Mouse (Mus musculus) heart, postnatal 36 days (tissue): ENCODE results near the gene Ell3. TPM values are rescaled to one million over a fixed set of nuclear protein-coding genes. Genes with fewer than 3 reads are reported as not detected.

Experiments used
- DNase-seq, 2 experiments: peaks; one replicate each; pipeline ENCODE4 v3.0.0; 2021 to 2022
- intact Hi-C: fragments of 180-260 bp; cut with DNase I; formaldehyde crosslinking; loops from one replicate; pipeline ENCODE4 v1.15.1; 2025
- total RNA-seq, 2 experiments: library from RNA; stranded (reverse); gene quantifications; 2 replicates each; pipeline ENCODE4 v1.2.3; 2021

The Ell3 gene
- total RNA-seq, 2 experiments from 2014 or later: not detected

DNA sequence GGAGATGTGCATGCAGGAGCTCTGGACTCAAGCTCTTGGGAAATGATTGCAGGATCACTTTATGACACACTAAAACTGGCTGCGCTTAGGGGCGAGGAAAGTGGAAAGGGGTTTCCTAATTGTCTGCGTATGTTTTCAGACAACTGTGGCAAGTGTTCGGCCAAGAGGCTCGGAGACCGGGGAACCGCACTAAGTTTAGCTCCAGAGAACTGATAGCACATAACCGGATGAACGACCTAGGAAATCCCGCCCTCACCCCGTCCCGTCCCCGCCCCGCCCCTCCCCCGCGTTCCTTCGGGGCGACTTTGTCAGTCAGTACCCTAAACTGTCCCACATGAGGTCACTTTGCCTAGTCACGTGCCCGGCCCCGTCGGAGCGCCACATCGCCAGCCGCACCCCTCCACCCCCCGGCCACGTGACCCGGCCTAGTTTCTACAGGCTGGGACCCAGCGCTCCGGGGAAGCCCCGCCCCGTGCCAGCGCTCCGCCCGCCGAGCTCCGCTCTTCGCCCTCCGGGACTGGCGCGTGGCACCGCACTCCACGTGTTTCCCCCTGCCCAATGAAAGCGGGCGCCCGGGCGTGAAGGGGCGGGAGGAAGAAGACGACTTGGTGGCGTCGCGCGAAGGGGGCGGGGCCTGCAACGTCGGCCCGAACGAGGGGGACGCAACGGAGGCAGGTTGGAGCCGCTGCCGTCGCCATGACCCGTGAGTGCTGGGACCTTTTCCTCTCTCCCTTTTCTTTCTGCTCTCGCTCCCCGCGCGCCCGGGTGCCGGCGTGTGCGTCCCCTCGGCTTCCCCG, 4.9 kb upstream of the Ell3 start, which contains the start of gene Serf2:
Gene Serf2, plus strand, starts transcription at position 457 of the 797 bp plus-strand sequence.
- DNase-seq: peak; percentile 99
- intact Hi-C loops: loop anchor here (5.0 kb wide), 1 partner anchor 37 kb away; the partner anchor contains the start of genes Catsper2 and Pdia3

DNA sequence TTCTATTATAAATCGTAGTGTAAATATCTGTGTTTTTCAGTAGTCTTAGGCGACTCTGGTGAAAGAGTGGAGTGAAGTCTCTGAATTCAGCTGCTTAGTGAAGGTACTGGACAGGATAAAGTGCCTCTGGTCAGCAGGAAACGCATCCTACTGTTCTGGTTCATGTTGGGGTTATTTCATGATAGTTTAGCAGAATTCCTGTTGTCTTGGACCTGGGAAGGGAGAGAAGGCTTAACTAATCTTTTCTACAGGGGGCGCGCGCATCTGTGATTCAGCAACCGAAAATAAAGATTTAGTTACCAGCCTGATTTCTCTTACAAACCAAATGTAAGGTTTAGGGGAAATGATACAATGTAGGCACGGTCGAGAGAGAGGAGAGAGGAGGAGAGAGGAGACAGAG, 4.1 kb upstream of the Ell3 start:
- intact Hi-C loops: loop anchor here (5.0 kb wide), 1 partner anchor 36 kb away; the partner anchor contains the start of genes Catsper2 and Pdia3
- peak; percentile 41 to 59 for DNase-seq

DNA sequence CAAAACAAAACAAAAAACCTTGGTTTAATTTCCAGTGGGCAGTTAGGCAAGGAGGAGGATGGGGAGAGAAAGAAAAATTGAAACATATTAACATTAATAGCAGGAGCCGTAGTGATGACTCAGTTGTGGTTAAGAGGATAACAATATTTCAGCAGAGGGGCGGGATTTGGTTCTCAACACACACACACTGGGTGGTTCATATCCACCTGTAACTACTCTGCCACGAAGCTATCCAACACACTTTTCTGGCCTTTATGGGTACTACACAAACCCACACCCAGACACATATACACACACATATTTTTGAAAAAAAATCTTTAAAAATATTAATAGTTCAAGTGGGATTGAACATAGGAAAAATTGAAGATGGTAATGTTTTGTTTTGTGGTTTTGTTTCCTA, 2.9 kb upstream of the Ell3 start:
- intact Hi-C loops: loop anchor here (5.0 kb wide), 1 partner anchor 35 kb away; the partner anchor contains the start of genes Catsper2 and Pdia3
- DNase-seq: no peak

DNA sequence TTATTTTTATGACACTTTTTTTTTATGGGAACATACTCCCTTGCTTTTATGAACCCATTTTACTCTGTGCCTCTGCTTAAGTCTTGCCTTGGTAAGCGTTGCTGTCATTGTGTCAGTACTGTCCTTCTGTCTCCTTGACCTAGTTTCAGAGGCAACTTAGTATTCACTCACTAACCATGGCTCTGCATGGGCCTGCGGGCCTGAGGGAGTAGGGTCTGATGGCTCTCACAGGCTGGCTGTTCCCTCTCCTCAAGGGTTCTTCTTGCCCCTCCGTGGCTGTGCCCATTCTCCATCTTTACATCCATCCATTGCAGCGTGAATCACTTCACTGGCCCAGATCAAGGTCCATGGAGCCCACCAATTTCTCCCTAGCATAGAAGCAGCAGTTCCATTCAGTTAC, 2.4 kb upstream of the Ell3 start:
- intact Hi-C loops: loop anchor here (5.0 kb wide), 1 partner anchor 34 kb away; the partner anchor contains the start of genes Catsper2 and Pdia3
- DNase-seq: no peak

DNA sequence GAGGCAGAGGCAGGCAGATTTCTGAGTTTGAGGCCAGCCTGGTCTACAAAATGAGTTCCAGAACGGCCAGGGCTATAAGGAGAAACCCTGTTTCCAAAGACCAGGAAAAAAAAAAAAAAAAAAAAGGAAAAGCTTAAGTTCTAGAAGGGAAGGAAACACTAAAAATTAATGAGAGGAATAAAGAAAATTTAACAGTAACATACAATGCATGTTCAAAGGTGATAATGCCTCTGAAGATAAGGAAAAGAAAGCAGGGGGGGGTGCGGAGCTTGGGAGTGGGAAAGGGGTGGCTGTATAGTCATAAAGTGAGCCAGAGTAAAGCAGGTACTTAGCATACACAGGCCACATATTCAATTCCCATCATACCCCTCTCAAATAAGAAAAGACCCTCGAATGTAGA, 1.0 kb upstream of the Ell3 start:
- intact Hi-C loops: loop anchor here (5.0 kb wide), 1 partner anchor 33 kb away; the partner anchor contains the start of genes Catsper2 and Pdia3
- no peak for DNase-seq

DNA sequence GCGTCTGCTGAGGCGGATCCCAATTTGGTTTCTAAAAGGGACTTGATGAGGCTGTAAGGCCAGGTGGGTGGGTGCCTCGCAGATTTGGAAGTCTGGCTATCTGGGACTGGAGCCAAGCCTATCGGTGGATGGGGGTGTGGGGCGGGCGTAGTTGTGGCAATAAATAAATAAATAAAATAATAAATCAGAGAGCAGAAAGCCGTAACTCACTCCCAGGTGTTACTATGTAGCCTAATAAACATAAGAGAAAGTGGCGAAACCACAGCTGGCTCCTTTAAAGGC, 1.1 kb downstream of the Ell3 start:
- intact Hi-C loops: no loop called here
- no peak for DNase-seq

DNA sequence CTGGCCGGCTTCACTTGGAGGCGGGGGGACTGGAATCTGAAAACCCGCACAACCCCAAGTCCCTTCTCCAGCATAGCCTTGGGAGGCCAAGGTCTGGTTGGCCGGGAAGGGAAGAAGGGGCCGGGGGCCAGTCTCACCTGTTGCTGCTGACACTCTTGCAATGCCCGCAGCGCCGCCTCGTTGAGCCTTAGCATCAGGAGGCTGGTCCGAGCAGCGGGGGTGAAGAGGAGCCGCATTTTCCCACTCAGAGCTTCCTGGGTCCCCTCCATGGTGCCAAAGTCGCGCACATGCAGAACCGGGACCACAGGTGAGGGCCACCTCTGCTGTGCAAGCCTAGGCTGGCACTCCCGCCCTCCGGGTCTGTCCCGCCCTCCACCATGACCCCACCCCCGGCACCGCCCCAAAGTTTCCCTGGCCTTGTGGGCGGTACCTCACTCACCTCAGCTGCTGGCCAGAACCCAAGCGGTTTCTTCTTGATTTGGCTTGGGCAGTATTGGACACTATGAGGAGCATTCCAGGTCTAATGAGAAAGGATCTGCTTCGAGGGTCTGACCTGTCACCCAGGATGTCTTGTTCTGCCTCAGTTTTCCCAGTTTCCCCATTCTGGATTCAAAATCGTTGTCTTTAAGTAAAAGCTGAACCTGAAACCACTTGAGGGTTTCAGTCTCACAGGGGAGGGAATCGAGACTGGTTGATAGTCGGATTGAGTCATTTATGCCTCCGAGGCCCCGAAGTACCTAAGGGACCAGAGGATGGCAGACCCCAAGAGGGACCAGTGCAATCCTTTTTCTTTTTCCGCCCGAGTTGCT, 1.6 kb downstream of the Ell3 start:
- intact Hi-C loops: no loop called here
- peak; percentile 69 to 74 for DNase-seq

DNA sequence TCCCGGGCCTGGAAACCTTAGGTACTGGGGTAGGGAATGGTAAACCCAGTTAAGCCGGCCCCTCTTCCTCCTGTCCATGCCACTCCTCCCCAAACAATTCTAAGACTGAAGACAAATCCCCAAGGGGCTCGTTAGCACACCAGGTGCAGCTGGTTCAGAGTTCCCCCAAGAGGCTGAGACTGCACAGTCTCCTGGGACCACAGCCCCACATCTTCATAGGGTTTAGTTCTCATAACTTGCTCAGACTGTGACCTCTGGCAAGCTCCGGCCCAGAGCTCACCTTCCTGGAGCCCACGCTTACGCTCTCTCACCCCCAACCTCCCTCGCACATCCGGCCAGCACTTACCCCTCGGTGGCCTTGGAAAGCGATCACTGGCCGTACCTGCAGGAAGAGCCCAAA, 2.3 kb downstream of the Ell3 start:
- intact Hi-C loops: no loop called here
- no peak for DNase-seq

DNA sequence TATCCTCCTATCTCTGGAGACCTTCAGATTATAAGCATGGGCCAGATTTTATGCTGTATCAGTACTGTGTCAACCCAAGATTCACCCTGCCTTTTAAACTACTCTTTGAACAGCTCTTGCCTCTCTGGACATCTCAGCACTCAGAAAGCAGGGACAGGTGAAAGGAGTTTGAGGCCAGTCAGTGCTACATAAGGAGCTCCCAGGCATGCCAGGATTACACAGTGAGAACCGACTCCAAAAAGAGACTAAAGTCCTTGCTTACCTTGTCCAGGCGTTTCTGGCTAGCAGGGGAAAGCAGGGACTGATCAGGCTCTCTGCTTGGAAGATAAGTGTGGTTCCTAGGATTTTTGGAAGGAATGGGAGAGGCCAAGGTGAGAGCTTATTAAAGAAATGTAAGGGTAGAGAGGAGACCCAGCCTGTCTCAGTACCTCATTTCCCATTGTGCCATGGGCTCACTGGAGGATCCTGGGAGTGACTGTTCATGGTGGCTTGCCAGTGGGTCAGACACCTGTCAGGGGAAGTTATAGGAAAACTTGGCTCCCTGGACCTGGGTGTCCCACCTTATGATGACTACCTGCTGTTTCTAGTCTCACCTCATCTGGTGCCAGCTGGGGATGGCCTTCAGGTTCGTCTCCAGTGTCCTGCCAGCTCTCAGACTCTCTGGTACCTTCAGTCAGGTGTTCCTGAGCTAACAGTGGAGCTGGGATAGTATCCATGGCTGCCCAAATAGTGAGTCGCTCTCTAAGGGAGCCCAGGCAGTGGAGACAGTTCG, 3.1 kb downstream of the Ell3 start:
- intact Hi-C loops: no loop called here
- no peak for DNase-seq

DNA sequence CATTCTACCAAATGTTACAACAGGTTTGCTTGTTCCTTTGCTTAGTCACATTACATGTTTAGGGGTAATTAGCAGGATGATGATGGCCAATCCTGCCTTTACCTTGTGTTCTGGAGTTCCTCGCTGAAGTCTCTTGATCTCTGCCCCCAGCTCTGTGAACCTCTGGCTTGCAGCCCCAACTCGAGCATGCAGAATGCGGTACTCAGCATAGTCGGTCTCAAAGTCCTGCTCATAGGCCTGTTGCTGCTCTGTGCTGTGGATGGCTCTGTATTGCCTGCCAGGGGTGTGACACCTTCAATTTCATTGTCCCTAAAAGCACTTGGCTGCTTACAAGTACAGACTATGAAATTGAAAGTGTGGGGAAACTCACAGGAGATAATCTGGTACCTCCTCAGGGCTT, 4.3 kb downstream of the Ell3 start:
- intact Hi-C loops: no loop called here
- no peak for DNase-seq

DNA sequence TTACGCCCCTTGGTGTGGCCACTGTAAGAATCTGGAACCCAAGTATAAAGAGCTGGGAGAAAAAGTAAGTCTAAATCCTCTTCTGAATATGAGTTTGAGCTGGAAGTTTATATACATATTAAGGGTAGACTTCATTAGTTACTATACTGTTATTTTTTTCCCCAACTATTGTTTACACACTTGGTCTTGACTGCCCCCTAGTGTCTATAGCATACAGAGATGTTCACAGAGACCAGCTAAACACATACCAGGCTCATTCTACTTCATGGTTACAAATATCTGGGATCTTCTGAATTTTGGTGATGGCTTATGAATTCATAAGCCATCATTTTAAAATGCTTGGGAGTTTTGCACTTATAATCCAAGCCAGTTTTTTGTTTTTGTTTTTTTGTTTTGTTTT, 9.2 kb downstream of the Ell3 start:
- intact Hi-C loops: no loop called here
- no peak for DNase-seq

DNA sequence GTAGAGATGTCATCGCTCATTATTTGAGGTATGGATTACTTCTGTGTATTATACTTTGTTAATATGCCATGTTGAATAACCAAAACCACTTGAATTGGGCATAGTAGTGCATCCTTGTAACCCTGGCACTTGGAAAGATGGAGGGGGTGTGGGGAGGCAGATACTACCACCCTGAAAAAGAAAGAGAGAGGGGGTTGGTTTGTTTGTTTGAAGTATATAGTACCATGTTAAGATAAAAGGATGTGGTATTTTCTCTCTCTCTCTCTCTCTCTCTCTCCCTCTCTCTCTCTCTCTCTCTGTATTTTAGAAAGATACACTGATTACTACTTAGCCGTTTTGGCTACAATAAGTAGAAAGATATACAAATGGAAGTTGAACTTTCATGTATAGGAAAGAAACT, 18.2 kb downstream of the Ell3 start:
- intact Hi-C loops: no loop called here
- no peak for DNase-seq

DNA sequence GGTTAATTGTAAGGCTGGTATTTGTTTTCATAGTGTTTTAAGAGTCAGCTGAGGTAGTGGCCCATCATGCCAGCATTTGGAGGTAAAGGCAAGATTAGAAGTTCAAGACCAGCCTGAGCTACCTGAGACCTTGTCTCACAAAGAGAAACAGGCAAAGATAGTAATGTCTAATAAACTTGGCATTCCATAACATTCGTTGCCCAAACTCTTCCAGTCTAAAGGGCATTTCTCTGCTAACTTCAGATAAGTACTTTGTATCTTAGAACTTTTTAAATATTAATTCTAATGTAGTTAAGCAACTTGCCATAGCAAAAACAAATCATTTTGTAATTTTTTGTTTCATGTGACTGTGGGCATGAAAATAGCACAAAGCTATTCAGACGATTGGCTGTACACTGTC, 20.9 kb downstream of the Ell3 start:
- intact Hi-C loops: no loop called here
- DNase-seq: no peak

DNA sequence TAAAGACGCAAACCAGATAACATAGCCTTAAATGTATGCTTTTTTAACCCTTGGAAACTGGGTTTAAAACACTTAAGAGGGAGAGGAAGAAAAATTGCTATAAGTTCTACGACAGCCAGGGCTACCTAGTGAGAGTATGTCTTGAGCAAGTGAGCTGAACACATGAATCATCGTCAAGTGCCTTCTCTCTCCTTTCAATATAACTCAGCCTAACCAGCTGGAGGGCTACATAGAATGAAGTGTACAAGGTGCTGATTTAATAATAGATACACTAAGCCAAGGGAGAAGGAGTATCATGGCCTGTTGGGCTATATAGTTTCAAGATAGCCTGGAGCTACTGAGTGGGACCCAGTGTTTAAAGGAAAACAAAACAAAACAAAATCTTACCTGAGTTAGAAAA, 25.6 kb downstream of the Ell3 start:
- intact Hi-C loops: no loop called here
- DNase-seq: no peak

DNA sequence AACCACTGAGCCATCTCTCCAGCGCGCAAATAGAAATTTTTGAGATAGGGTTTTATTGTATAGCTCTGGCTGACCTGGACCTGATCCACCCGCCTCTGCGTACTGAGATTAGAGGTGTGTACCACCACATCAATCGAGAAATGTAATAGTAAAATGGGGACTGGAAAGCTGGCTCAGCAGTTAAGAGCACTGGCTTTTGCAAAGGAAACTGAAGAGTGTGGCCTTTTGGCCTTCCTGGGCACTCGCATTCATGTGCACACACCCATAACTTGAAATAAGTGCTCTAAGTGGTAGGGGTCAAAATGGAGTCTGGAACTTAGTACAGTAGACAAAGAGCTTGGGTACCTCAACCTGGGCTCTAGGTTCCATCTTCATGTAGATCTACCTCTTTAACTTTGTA, 27.7 kb downstream of the Ell3 start:
- intact Hi-C loops: no loop called here
- DNase-seq: no peak

DNA sequence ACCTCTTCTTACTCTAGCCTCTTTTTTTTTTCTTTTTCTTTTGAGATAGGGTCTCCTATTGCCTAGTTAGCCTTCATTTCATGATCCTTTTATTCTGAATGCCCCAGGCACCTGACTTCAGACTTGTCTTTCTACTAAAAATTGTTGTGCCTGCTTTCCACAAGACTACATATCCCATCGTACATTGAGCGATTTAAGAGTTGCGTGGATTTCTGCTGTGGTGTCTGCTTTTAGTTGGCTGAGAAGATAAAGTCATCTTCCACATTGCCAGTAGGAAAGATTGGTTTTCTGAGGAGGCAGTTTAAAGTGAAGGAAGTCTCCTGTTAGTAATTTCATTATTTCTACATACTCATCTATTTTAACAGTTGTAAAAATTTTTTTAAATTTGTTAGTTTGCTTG, 28.5 kb downstream of the Ell3 start:
- no peak for DNase-seq
- intact Hi-C loops: no loop called here

DNA sequence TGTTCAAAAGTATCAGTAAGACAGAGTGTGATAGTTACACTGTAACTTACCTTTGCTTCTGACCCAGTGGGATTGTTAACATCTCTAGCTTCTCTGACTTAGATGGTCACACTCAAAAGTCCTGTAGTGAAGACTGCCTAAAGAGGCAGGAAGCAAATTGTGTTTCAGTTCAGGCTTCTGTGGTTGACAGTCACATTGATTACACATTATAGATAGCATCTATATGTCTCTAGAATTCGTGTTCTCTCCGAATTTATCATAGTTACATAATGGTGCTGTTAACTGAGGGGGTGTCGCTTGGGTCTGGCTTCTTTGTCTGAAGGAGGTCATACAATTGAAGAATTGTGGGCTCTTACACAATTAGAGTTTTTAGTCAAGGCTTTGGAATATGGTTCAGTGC, 29.0 kb downstream of the Ell3 start:
- DNase-seq: no peak
- intact Hi-C loops: no loop called here

DNA sequence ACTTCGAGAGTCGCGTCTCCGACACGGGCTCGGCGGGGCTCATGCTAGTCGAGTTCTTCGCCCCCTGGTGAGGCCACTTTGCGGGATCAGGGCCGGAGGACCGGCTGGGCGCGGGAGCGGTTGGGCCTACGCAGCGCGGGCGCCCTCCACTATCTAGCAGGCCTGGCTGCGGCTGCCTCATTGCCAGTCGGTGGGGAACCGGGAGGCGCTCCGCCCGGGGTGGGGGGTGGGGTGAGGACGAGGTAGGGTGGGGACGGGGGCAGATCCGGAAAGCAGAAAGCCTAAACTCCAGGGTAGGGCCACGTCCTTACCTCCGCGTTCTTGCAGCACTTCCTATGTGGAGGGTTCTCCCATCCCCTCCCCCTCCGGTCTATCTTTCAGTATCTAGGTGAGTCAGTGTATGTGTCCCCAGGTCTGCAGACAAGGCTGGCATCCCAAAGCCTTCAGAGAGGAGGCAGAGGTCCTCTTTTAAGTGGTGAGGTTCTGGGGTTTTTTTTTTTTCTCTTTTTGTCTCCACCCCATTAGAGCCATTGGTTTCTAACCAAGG, 29.9 kb downstream of the Ell3 start:
- no peak for DNase-seq
- intact Hi-C loops: loop anchor here (5.0 kb wide), 1 partner anchor 33 kb away; the partner anchor contains the start of gene Serf2

DNA sequence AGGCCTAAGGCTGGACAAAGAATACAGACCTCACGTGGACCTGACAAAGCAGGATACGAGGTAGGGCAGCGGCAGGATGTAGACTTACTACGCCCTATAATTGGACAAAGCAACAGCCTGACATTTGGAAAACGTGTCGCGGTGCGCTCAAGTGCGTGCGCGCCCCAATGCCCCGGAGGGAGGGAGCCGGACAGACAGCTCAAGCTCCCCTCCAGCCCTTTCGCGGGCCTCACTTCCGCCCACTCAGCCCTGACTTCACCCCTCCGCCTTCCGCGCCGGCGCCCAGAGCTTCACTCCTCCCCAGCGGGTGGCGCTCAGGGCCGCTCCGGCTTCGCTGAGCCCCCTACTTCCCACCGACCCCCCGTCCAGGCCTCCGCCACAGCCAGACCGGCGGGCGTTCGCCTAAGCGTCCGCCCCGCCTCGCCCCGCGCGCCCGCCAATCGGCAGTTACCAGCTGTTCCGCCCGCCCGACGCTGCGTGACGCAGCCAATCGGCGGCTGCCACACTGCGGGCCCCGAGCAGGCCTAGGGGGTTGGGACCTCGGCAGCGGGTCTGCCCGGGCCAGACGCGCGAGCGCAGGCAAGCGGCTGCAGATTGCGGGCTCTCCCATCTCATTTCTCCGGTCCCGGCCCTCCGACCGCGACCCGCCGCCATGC, 30.6 kb downstream of the Ell3 start, which contains the start of the genes Pdia3 and Catsper2:
Gene Pdia3, plus strand, starts transcription at position 389 of the 656 bp plus-strand sequence.
Gene Catsper2, minus strand, starts transcription at position 406 of the 656 bp plus-strand sequence.
- intact Hi-C loops: loop anchor here (5.0 kb wide), 1 partner anchor 34 kb away; the partner anchor contains the start of gene Serf2
- DNase-seq: peak; percentile 95 to 98
